Mouse (Mus musculus) splenic B cell, adult 2 months (primary cell): ENCODE measurements around the gene Spsb3.
A peak's percentile ranks its signal among the peaks of the same experiment; 100 is the strongest.

Source experiments
- DNase-seq: peaks from one replicate; pipeline ENCODE4 v3.0.0-alpha.2; 2011; ENCODE audit warnings: low read depth, low spot score
- H3K27me3 ChIP-seq: 2 replicates; pipeline ENCODE4 v1.6.1; 2012; ENCODE audit warnings: mild to moderate bottlenecking, low read length, moderate library complexity, mixed read lengths; ENCODE audit not compliant: control insufficient read depth, poor library complexity, insufficient read depth, severe bottlenecking
- H3K36me3 ChIP-seq: 2 replicates; pipeline ENCODE4 v1.6.1; 2012; ENCODE audit warnings: mild to moderate bottlenecking, low read length, moderate library complexity, mixed read lengths; ENCODE audit not compliant: control insufficient read depth, poor library complexity, insufficient read depth, severe bottlenecking

The Spsb3 gene

GRCm38 (mm10) chr17:24935666-24936065, 49.2 kb downstream of the Spsb3 start:
- H3K27me3 ChIP-seq = no peaks in the 10 kb centered on the region
- H3K36me3 ChIP-seq = no peaks in the 10 kb centered on the region; the same call in 1 of the 2 replicates
- no peak for DNase-seq

- DNase-seq = peak; percentile 94
- Histone ChIP-seq H3K36me3 (no peaks in the 10 kb centered on the region; the same call in 1 of the 2 replicates), H3K27me3 (no peaks in the 10 kb centered on the region)
Measured at GRCm38 (mm10) chr17:24936259-24937237, 50.1 kb downstream of the Spsb3 start, which contains the start of gene Mapk8ip3. Gene Mapk8ip3 (minus strand): TSS chr17:24936977.

- Histone ChIP-seq H3K27me3 (no peaks in the 10 kb centered on the region), H3K36me3 (no peaks in the 10 kb centered on the region)
- peak; percentile 15 for DNase-seq
Measured at GRCm38 (mm10) chr17:24937266-24937665, 50.8 kb downstream of the Spsb3 start.
